ENCODE assay signal across 9 mouse cellular contexts in genomic region chr7:66623436-66623835, GRCm38 (mm10).
DNase-seq lines count a peak whose midpoint lies in the region; ATAC-seq and TF ChIP-seq lines count a peak whose summit lies in the region.
"Had no signal": no experiment of that assay in that cellular context is flagged by ENCODE, and none has a peak within 500 bp of the region (broad histone marks: within the 10 kb centered on the region; RNA-seq: fewer than 3 reads in every experiment).

No protein-coding gene starts in this region.

- no peaks in the 10 kb centered on the region for H3K27me3 ChIP-seq in hindbrain, embryonic 14.5 days (ENCODE audit: control insufficient read depth, insufficient read depth, low read length)
- H3K27me3 ChIP-seq in hindbrain, postnatal 0 days (ENCODE audit: insufficient read depth, low read length), result no peaks in the 10 kb centered on the region
- H3K27me3 ChIP-seq: midbrain, embryonic 12.5 days had no signal

- peak; percentile 31 for DNase-seq in hindbrain, embryonic 14.5 days (ENCODE audit: low spot score)
- DNase-seq in hindbrain, postnatal 0 days (ENCODE audit: low spot score), result no peak
- DNase-seq in embryo, embryonic 11.5 days (ENCODE audit: low read depth, low spot score), result peak; percentile 3
- DNase-seq in heart, postnatal 4 days, result peak; percentile 43
- peak; percentile 54 for DNase-seq in mesoderm, embryonic 11.5 days (ENCODE audit: low read depth, low spot score)
- DNase-seq in frontal cortex, postnatal 36 days (ENCODE audit: low spot score in 2 of 2), result no peak
- DNase-seq in layer of hippocampus, adult 18-20 months (ENCODE audit: low spot score in 2 of 2), result no peak
- no peak for DNase-seq in layer of hippocampus, adult 11-12 months (ENCODE audit: low spot score)

- H3K4me1 ChIP-seq in hindbrain, embryonic 14.5 days (replicated peaks; ENCODE audit: control insufficient read depth, insufficient read depth, low read length), result no peaks in the 10 kb centered on the region
- no peaks in the 10 kb centered on the region for H3K4me1 ChIP-seq in hindbrain, postnatal 0 days (ENCODE audit: insufficient read depth, low read length)
- H3K4me1 ChIP-seq: midbrain, embryonic 12.5 days had no signal

- H3K4me2 ChIP-seq in hindbrain, embryonic 14.5 days (replicated peaks), result no peak overlapping the region
- no peak overlapping the region for H3K4me2 ChIP-seq in hindbrain, postnatal 0 days (ENCODE audit: low read depth, low read length)
- H3K4me2 ChIP-seq: midbrain, embryonic 12.5 days had no signal

- no peaks in the 10 kb centered on the region for H3K36me3 ChIP-seq in hindbrain, embryonic 14.5 days (replicated peaks; ENCODE audit: control insufficient read depth, insufficient read depth)
- H3K36me3 ChIP-seq in hindbrain, postnatal 0 days (ENCODE audit: insufficient read depth, low read length), result no peaks in the 10 kb centered on the region
- H3K36me3 ChIP-seq: midbrain, embryonic 12.5 days had no signal

- no peak overlapping the region for H3K4me3 ChIP-seq in hindbrain, embryonic 14.5 days (replicated peaks; ENCODE audit: low read length)
- H3K4me3 ChIP-seq in hindbrain, postnatal 0 days (ENCODE audit: low read length), result no peak overlapping the region
- H3K4me3 ChIP-seq: midbrain, embryonic 12.5 days had no signal

- no peak overlapping the region for H3K27ac ChIP-seq in hindbrain, embryonic 14.5 days
- no peak overlapping the region; the same call in 1 of the 2 replicates for H3K27ac ChIP-seq in hindbrain, postnatal 0 days
- H3K27ac ChIP-seq: midbrain, embryonic 12.5 days had no signal

- no peak for TF ChIP-seq CTCF in hindbrain, postnatal 0 days (IDR thresholded peaks at IDR 0.05; ENCODE audit: low read depth)

- no peaks in the 10 kb centered on the region for H3K9me3 ChIP-seq in hindbrain, embryonic 14.5 days (ENCODE audit: control insufficient read depth, low read length)
- H3K9me3 ChIP-seq in hindbrain, postnatal 0 days (ENCODE audit: low read length), result no peaks in the 10 kb centered on the region
- H3K9me3 ChIP-seq: midbrain, embryonic 12.5 days had no signal

- 72% methylated on average over 3 of the region's 3 CpGs for WGBS in hindbrain, embryonic 14.5 days
- 66% methylated on average over 3 of the region's 3 CpGs for WGBS in hindbrain, postnatal 0 days

- no peak overlapping the region for H3K9ac ChIP-seq in hindbrain, embryonic 14.5 days
- no peak overlapping the region for H3K9ac ChIP-seq in hindbrain, postnatal 0 days (replicated peaks; ENCODE audit: low read length)
- H3K9ac ChIP-seq: midbrain, embryonic 12.5 days had no signal

- no peak for ATAC-seq in hindbrain, embryonic 14.5 days (ENCODE audit: low FRiP score)
- ATAC-seq in hindbrain, postnatal 0 days, result no peak

Comparison
In these comparisons a context has a peak if more than half of its experiments do, and no peak if none do; other contexts are left out.
1. DNase-seq: peak in hindbrain, embryonic 14.5 days (single experiment), embryo, embryonic 11.5 days (single experiment), heart, postnatal 4 days (single experiment) and mesoderm, embryonic 11.5 days (single experiment); none in hindbrain, postnatal 0 days (single experiment), frontal cortex, postnatal 36 days (0 of 2), layer of hippocampus, adult 18-20 months (0 of 2) and layer of hippocampus, adult 11-12 months (single experiment).